Comparison of ENCODE assay signal across 8 mouse cellular contexts in genomic region chr4:45528355-45529198, GRCm38 (mm10). TPM values are rescaled to one million over a fixed set of nuclear protein-coding genes. Genes with fewer than 3 reads are reported as not detected.
DNase-seq lines count a peak whose midpoint lies in the region; ATAC-seq and TF ChIP-seq lines count a peak whose summit lies in the region.

No protein-coding gene starts in this region.

- intact Hi-C loops in heart, postnatal 25 days (cut with DNase I), result loop anchor here (2.0 to 5.0 kb wide), 3 partner anchors 41 to 108 kb away; no protein-coding TSS in a partner anchor

- TF ChIP-seq CTCF in kidney, adult 2 months (conservative IDR thresholded peaks at IDR 0.05; ENCODE audit: insufficient read depth, insufficient read length, low read depth, low read length), result no peak

- WGBS in forebrain, embryonic 10.5 days, result 2% methylated on average over 21 of the region's 21 CpGs
- WGBS in kidney, adult 2 months, result 11% methylated on average over 21 of the region's 21 CpGs
- WGBS in midbrain, embryonic 13.5 days, result 2% methylated on average over 21 of the region's 21 CpGs

- no peaks in the 10 kb centered on the region for H3K9me3 ChIP-seq in forebrain, embryonic 10.5 days
- H3K9me3 ChIP-seq in midbrain, embryonic 13.5 days, result no peaks in the 10 kb centered on the region

- peaks cover 26% of the 10 kb centered on the region for H3K27me3 ChIP-seq in forebrain, embryonic 10.5 days (ENCODE audit: poor library complexity, severe bottlenecking)
- no peaks in the 10 kb centered on the region for H3K27me3 ChIP-seq in kidney, adult 2 months (replicated peaks; ENCODE audit: control insufficient read depth, insufficient read depth, low read length)
- peaks cover 35% of the 10 kb centered on the region for H3K27me3 ChIP-seq in midbrain, embryonic 13.5 days

- TF ChIP-seq POLR2A in kidney, adult 2 months (IDR thresholded peaks at IDR 0.05; ENCODE audit: low read depth, low read length), result no peak

- peak overlapping the region; percentile 82 for H3K4me3 ChIP-seq in forebrain, embryonic 10.5 days
- peak overlapping the region; percentile 89 for H3K4me3 ChIP-seq in kidney, adult 2 months (ENCODE audit: insufficient read depth, low read depth, low read length)
- peak overlapping the region; percentile 54 for H3K4me3 ChIP-seq in midbrain, embryonic 13.5 days (replicated peaks)

- H3K4me2 ChIP-seq in midbrain, embryonic 13.5 days (replicated peaks), result peak overlapping the region; percentile 80

- H3K9ac ChIP-seq in midbrain, embryonic 13.5 days (replicated peaks), result peak overlapping the region; percentile 82

- H3K27ac ChIP-seq in forebrain, embryonic 10.5 days, result peak overlapping the region; percentile 93
- H3K27ac ChIP-seq in kidney, adult 2 months (ENCODE audit: insufficient read depth, low read depth, low read length), result peak overlapping the region; percentile 91
- H3K27ac ChIP-seq in midbrain, embryonic 13.5 days, result 0 out of 2 replicates have a peak overlapping the region, but pooled peaks have one; percentile 5

- peaks cover 78% of the 10 kb centered on the region for H3K4me1 ChIP-seq in forebrain, embryonic 10.5 days
- peaks cover 36% of the 10 kb centered on the region for H3K4me1 ChIP-seq in kidney, adult 2 months (ENCODE audit: control insufficient read depth, insufficient read depth, low read length)
- peaks cover 57% of the 10 kb centered on the region for H3K4me1 ChIP-seq in midbrain, embryonic 13.5 days (replicated peaks)

- H3K36me3 ChIP-seq in forebrain, embryonic 10.5 days (replicated peaks), result peaks cover 24% of the 10 kb centered on the region
- no peaks in the 10 kb centered on the region for H3K36me3 ChIP-seq in kidney, adult 2 months (ENCODE audit: control insufficient read depth, insufficient read depth, low read length)
- H3K36me3 ChIP-seq in midbrain, embryonic 13.5 days, result no peaks in the 10 kb centered on the region

- DNase-seq in heart, adult 11 months, result peak; percentile 93
- DNase-seq in heart, postnatal 25 days (ENCODE audit: low spot score), result no peak
- DNase-seq in forebrain, embryonic 10.5 days (ENCODE audit: extremely low spot score, low spot score), result no peak
- DNase-seq in kidney, adult 2 months, result peak; percentile 56
- no peak for DNase-seq in thymus, postnatal 10 days (ENCODE audit: low spot score in 2 of 2)
- no peak for DNase-seq in adrenal gland, postnatal 4 days (ENCODE audit: low spot score in 2 of 2)
- DNase-seq in cerebellum, adult 11 months, result no peak

- no peak for ATAC-seq in midbrain, embryonic 13.5 days

RNA-seq across cellular contexts. Expression of gene Shb, which starts 3.7 kb away (rescaled TPM):
- 10 to 100 TPM; 34.9 to 37.7 TPM for total RNA-seq in heart, postnatal 25 days (2021)
- 2.8 and 3.0 TPM in 2 replicates for polyA plus RNA-seq in forebrain, embryonic 10.5 days (2016; fragmentation: Nextera tagmentation; extraction: Ambion mirVana)
- polyA plus RNA-seq in kidney, adult 2 months (2012; rRNA removed), result 57.1 and 59.4 TPM in 2 replicates
- 2.7 and 3.6 TPM in 2 replicates for polyA plus RNA-seq in midbrain, embryonic 13.5 days (2015; fragmentation: Nextera tagmentation; extraction: Ambion mirVana)
- 10 to 100 TPM; 52.3 to 55.3 TPM for total RNA-seq in adrenal gland, postnatal 4 days (2021)

Comparison
In these comparisons a context has a peak if more than half of its experiments do, and no peak if none do; other contexts are left out.
1. DNase-seq: peak in heart, adult 11 months (single experiment) and kidney, adult 2 months (single experiment); none in heart, postnatal 25 days (single experiment), forebrain, embryonic 10.5 days (single experiment), thymus, postnatal 10 days (0 of 2), adrenal gland, postnatal 4 days (0 of 2) and cerebellum, adult 11 months (single experiment).
2. H3K27ac ChIP-seq: peak in every context shown above with its lines; median percentile 93 in forebrain, embryonic 10.5 days; 91 in kidney, adult 2 months; 5 in midbrain, embryonic 13.5 days.
3. RNA of gene Shb, which starts 3.7 kb away (polyA plus RNA-seq): 57.1 to 59.4 TPM in kidney, adult 2 months; 2.7 to 3.6 TPM in midbrain, embryonic 13.5 days and 2.8 to 3.0 TPM in forebrain, embryonic 10.5 days; every median in the first group is over 10 times any median in the second.
4. Peak in every context shown above with its lines, with median percentiles within 50 percentile points of each other: H3K4me3 ChIP-seq.